Mouse (Mus musculus) neural tube, embryonic 13.5 days (tissue): ENCODE measurements around the gene Lrrc63. TPM values are rescaled to one million over a fixed set of nuclear protein-coding genes. Genes with fewer than 3 reads are reported as not detected.

Experiments used
- ATAC-seq: fragments of 200-750 bp; cut with Nextera tagmentation; 2 replicates; pipeline ENCODE4 v1.8.0; 2017; ENCODE audit warnings: low read depth, mild to moderate bottlenecking, moderate TSS enrichment, moderate library complexity
- H3K27ac ChIP-seq: fragments of 300-500 bp; sonication (generic); replicated peaks from 2 replicates; pipeline ENCODE4 v1.5.1; 2015; ENCODE audit warnings: moderate library complexity, mild to moderate bottlenecking, inconsistent platforms
- H3K27me3 ChIP-seq: fragments of 300-500 bp; sonication (generic); 2 replicates; pipeline ENCODE4 v1.6.1; 2015; ENCODE audit warnings: mild to moderate bottlenecking, inconsistent platforms
- H3K36me3 ChIP-seq: fragments of 300-500 bp; sonication (generic); 2 replicates; pipeline ENCODE4 v1.6.1; 2015; ENCODE audit warnings: mild to moderate bottlenecking, inconsistent platforms
- H3K4me1 ChIP-seq: fragments of 300-500 bp; sonication (generic); replicated peaks from 2 replicates; pipeline ENCODE4 v1.6.1; 2015; ENCODE audit warnings: inconsistent platforms
- H3K4me2 ChIP-seq: fragments of 300-500 bp; sonication (generic); 2 replicates; pipeline ENCODE4 v1.6.1; 2015; ENCODE audit warnings: inconsistent platforms, mild to moderate bottlenecking, moderate library complexity
- H3K4me3 ChIP-seq: fragments of 300-500 bp; sonication (generic); 2 replicates; pipeline ENCODE4 v1.5.1; 2015; ENCODE audit warnings: mild to moderate bottlenecking, inconsistent platforms
- H3K9ac ChIP-seq: fragments of 300-500 bp; sonication (generic); 2 replicates; pipeline ENCODE4 v1.6.1; 2015; ENCODE audit warnings: moderate library complexity, mild to moderate bottlenecking, inconsistent platforms
- H3K9me3 ChIP-seq: fragments of 300-500 bp; sonication (generic); 2 replicates; pipeline ENCODE4 v1.6.1; 2016; ENCODE audit warnings: inconsistent platforms
- WGBS: fragments of 180-500 bp; shearing (Covaris S2); methylation state at CpG from one replicate; pipeline ENCODE4 v1.1.7; 2015; 5-methylcytosine and 5-hydroxymethylcytosine counted together
- polyA plus RNA-seq: library from polyadenylated mRNA; unstranded; fragments of >200 nt; fragmentation: Nextera tagmentation; extraction: Ambion mirVana; gene quantifications from 2 replicates; pipeline ENCODE4 v1.2.1, GENCODE M21; 2015

Lrrc63 gene
- polyA plus RNA-seq, 1 experiment from 2014 or later: not detected

DNA sequence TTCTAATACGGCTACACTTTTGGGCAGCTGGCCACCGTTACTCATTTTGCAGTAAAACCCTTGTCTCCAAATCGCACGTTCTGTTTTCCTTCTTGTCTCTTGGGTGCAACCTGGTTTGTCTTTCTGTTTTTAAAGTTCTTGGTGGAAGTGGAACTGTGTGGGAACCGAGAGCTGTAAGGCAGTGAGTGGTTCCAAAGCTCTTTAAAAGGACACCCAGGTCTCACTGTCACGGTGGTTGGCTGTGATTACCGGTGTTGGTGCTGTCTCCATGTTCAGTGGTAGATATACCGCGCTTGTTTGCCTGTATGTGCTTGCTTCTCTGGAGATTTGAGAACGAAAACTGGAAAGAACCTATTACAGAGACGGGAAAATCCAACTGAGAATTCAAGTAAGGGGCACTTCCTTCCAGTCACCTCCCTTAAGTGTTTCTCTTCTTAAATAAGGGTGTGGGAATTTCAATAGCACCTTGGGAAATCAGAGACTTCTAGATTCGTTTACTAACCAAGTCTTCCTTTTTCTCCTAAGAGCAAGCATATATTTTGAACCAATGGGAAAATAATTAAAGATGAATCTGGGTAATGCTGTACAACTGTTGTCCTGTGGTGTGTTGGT, 749 bp upstream of the Lrrc63 start:
- Histone ChIP-seq H3K36me3 (no peaks in the 10 kb centered on the region), H3K9me3 (no peaks in the 10 kb centered on the region), H3K27ac (0 out of 2 replicates have a peak overlapping the region, but pooled peaks have one; percentile 13), H3K4me3 (peak overlapping the region; percentile 60), H3K4me2 (peak overlapping the region; percentile 87), H3K9ac (peak overlapping the region; percentile 70; the same call in 1 of the 2 replicates), H3K4me1 (peaks cover 12% of the 10 kb centered on the region), H3K27me3 (peaks cover 4% of the 10 kb centered on the region; the same call in 1 of the 2 replicates)
- no peak for ATAC-seq
- WGBS: 5% methylated on average over 12 of the region's 12 CpGs

DNA sequence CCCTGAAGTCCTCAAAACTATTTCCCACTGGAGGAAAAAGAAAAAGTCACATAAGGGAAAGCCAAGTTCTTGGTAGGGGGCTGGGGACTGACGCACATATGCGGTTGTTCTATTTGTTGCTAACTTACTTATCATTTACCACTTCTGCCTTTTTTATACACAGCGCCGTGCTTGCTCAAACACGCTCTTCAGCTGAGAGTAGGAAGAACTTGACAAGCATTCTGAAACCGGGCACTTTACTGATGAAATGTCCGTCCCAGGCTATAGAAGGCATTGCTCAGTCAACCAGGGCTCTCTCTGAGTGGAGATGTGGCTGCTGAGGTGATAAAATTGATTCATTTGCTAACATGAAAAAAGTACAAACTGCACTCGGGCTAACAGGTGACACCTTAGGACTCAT, 9.0 kb downstream of the Lrrc63 start:
- Histone ChIP-seq H3K36me3 (no peaks in the 10 kb centered on the region), H3K27me3 (no peaks in the 10 kb centered on the region), H3K4me2 (no peak overlapping the region), H3K27ac (no peak overlapping the region), H3K9ac (no peak overlapping the region), H3K4me3 (no peak overlapping the region), H3K4me1 (no peaks in the 10 kb centered on the region), H3K9me3 (no peaks in the 10 kb centered on the region)
- WGBS: 91% methylated on average over 8 of the region's 8 CpGs
- no peak for ATAC-seq

DNA sequence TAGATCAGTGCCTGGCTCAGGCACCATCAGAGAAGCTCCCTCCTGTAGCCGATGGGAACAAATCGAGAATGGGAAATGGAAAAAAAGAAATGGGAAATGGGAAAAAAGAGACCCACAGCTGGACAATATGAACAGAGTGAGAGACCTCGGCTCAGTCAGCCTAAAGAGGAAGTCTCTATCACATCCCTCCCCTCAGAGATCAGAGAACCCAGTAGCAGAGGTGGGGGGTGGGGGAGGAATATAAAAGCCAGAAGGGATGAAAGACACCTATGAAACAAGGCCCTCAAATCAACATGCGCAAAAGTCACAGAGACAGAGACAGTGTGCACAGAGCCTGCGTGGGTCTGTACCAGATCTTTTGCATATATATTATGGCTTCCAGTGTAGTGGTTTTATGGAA, 27.7 kb downstream of the Lrrc63 start:
- Histone ChIP-seq H3K9me3 (no peaks in the 10 kb centered on the region), H3K27me3 (no peaks in the 10 kb centered on the region), H3K36me3 (no peaks in the 10 kb centered on the region), H3K27ac (no peak overlapping the region), H3K4me1 (no peaks in the 10 kb centered on the region), H3K9ac (no peak overlapping the region), H3K4me3 (no peak overlapping the region), H3K4me2 (no peak overlapping the region)
- 89% methylated on average over 5 of the region's 5 CpGs for WGBS
- ATAC-seq: no peak

DNA sequence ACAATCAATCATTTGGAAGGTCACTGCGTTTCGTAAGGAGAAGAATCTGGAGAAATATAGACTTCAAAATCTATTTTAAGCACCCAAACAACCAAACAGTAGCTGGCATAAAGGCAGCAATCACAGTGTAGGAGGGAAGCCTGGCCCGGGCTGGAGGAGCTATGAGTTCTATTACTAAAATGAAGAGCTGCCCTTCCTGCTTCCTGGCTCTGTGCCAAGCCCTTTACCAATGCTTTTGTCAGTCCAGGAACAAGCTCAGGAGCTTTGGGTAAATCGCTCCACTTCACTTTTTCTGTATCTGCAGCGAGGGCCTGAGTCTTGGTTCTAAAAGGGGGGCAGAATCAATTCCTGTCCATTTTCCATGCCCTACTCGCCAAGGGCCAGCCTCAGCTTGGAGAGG, 52.7 kb downstream of the Lrrc63 start:
- 0 out of 2 replicates have a peak, but pooled peaks cover 3% of the 10 kb centered on the region for H3K4me1 ChIP-seq
- WGBS: 63% methylated on average over 6 of the region's 6 CpGs
- H3K9ac ChIP-seq: no peak overlapping the region
- H3K4me3 ChIP-seq: no peak overlapping the region
- no peak overlapping the region for H3K4me2 ChIP-seq
- H3K27me3 ChIP-seq: no peaks in the 10 kb centered on the region
- no peak for ATAC-seq
- H3K36me3 ChIP-seq: no peaks in the 10 kb centered on the region
- no peaks in the 10 kb centered on the region for H3K9me3 ChIP-seq
- H3K27ac ChIP-seq: no peak overlapping the region

DNA sequence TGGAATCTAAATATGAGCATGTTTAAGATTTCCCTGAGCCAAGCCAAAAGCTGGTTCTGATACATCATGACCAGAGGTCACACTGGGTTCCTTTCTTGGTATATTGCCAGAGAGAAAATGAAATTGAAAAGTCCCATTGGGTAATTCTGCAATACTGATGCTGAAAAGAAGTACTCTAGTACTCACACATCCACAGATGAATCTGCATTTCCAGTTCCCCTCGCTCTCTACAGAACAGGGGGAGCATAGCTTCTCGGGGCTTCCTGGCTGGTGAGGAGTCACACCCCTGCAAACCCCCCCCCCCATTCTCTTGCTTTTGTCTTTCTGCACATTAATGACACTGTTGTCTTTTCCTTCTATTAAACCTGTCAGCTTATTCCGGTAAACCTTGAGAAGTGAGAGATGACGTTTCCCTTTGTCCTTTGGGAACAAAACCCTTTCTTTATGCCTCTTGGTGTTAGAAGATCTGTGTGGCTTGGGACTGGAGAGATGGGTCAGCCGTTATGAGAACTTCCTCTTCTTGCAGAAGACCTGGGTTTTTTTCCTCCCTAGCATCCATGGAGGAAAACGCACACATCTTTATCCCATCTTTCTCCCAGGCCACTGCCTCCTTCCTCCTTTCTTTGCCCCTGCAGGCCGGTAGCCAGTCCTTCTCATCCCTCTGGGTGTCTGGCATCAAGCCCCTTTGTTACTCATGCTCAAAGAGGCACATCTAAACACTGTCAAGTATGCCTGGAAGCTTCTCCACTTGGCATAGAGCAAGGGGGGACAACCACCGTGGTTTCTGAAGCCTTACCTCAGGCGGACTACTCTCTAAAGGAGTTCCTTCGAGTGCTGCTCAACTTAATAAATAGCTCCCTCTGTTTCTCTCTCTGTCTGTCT, 55.1 kb downstream of the Lrrc63 start:
- no peak overlapping the region for H3K4me2 ChIP-seq
- WGBS: 81% methylated on average over 10 of the region's 10 CpGs
- 0 out of 2 replicates have a peak, but pooled peaks cover 3% of the 10 kb centered on the region for H3K4me1 ChIP-seq
- H3K4me3 ChIP-seq: no peak overlapping the region
- H3K9ac ChIP-seq: no peak overlapping the region
- no peak overlapping the region for H3K27ac ChIP-seq
- ATAC-seq: no peak
- no peaks in the 10 kb centered on the region for H3K9me3 ChIP-seq
- H3K27me3 ChIP-seq: no peaks in the 10 kb centered on the region
- H3K36me3 ChIP-seq: no peaks in the 10 kb centered on the region

DNA sequence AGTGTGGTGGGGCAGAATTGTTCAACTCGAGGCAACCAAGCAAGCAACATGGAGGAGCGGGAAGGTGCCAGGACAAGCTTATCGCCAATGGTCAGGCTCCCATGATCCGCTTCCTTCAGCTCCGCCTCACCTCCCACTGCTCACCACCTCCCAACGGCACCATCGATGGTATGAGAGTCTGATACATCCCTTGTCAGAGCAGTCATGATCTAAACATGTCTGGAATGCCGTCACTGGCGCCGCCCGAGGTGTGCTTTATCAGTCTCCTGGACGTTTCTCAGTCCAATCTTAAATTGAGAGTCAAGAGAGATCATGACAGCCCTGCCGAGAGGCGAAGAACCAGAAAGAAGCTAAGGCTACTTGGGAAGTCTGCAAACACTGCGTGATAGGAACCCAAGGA, 59.6 kb downstream of the Lrrc63 start:
- Histone ChIP-seq H3K4me2 (no peak overlapping the region), H3K9ac (no peak overlapping the region), H3K4me1 (no peaks in the 10 kb centered on the region), H3K4me3 (no peak overlapping the region), H3K9me3 (no peaks in the 10 kb centered on the region), H3K27ac (no peak overlapping the region), H3K27me3 (no peaks in the 10 kb centered on the region), H3K36me3 (no peaks in the 10 kb centered on the region)
- 93% methylated on average over 15 of the region's 15 CpGs for WGBS
- no peak for ATAC-seq

DNA sequence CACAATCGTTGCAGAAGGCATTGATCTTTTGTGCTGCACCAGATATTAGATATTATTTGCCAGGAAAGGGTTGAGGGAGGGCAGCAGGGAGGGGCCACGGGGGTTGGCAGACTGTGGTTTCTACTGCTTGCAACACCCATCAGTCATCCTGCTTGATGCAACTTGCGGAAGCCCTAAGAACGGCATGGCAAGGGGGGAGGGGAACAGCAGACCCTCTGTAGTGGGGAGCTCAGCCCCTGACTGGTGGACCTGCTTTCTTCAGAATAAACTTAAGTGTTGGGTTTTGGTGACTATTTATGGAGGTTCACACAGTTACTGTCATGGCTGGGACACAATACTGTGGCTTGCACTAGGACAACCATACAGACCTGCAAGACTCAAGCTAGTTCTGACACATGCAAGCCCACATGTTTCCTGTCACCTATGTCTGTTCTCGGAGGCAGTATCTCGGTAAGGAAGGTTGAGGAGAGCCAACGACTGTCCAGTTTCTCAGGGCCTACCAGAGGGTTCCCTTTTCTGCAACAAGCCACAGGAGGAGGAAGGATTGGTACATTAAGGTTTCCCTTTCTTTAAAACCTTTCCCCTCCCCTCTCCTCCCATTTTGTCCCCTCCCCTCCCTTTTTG, 61.2 kb downstream of the Lrrc63 start:
- Histone ChIP-seq H3K4me2 (no peak overlapping the region), H3K27me3 (no peaks in the 10 kb centered on the region), H3K4me3 (no peak overlapping the region), H3K9me3 (no peaks in the 10 kb centered on the region), H3K4me1 (no peaks in the 10 kb centered on the region), H3K27ac (no peak overlapping the region), H3K9ac (no peak overlapping the region), H3K36me3 (no peaks in the 10 kb centered on the region)
- WGBS: 74% methylated on average over 7 of the region's 7 CpGs
- ATAC-seq: no peak

DNA sequence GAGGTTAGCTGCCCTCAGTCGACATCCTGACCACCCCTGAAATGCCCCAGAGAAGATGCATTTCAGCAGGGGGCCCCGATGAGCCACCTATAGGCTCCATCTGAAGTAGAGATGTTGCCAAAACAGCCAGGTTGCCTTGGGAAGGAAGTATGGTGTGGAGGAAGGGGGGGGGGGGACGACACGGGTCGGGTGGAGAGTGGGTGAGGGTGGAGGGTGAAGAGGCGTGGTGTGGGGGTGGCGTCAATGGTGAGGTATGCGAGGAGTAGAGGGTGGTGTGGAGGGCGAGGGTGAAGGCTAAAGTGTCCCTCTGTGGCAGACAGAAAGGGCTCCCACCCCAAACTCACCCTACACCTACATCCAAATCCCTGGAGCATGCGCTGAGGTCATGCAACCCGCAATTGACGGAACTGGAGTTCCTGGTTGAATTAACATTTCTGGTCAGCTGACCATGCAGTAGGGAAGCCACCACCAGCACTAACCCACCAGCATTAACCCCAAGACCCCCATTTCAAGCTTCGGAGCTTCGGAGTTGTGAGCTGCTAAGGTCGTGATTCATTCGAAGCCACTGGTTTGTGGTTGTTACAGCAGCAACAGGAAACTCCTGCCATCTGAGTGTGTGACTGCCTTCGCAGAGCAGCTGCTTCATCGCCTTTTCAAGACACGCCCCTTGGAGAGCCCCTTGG, 62.1 kb downstream of the Lrrc63 start:
- Histone ChIP-seq H3K27ac (no peak overlapping the region), H3K9ac (no peak overlapping the region), H3K4me1 (no peaks in the 10 kb centered on the region), H3K4me2 (no peak overlapping the region), H3K9me3 (no peaks in the 10 kb centered on the region), H3K4me3 (no peak overlapping the region), H3K27me3 (no peaks in the 10 kb centered on the region), H3K36me3 (no peaks in the 10 kb centered on the region)
- ATAC-seq: no peak
- WGBS: 90% methylated on average over 19 of the region's 19 CpGs

DNA sequence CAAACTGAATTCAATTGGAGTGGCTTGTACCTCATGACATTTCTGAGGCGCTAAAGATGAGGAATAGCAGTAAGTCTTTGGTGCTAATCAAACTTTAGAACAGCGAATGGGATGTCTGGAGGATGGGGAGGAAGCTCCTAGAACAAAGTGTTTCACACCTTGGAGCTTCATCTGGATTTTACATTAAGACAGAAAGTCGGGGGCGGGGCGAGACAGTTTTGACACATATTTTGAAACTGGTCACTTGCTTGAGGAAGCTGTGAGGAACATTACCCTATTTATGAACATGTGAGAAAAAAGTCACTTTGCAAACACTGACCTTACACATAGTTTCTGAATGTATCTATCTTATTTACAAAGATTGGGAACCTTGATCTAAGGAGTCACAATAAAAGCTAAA, 65.5 kb downstream of the Lrrc63 start:
- ATAC-seq: no peak
- no peak overlapping the region for H3K9ac ChIP-seq
- H3K9me3 ChIP-seq: no peaks in the 10 kb centered on the region
- H3K4me2 ChIP-seq: no peak overlapping the region
- no peak overlapping the region for H3K27ac ChIP-seq
- no peak overlapping the region for H3K4me3 ChIP-seq
- whole genome bisulfite sequencing: 93% methylated on average over 5 of the region's 5 CpGs
- H3K4me1 ChIP-seq: no peaks in the 10 kb centered on the region
- no peaks in the 10 kb centered on the region for H3K36me3 ChIP-seq
- H3K27me3 ChIP-seq: no peaks in the 10 kb centered on the region

DNA sequence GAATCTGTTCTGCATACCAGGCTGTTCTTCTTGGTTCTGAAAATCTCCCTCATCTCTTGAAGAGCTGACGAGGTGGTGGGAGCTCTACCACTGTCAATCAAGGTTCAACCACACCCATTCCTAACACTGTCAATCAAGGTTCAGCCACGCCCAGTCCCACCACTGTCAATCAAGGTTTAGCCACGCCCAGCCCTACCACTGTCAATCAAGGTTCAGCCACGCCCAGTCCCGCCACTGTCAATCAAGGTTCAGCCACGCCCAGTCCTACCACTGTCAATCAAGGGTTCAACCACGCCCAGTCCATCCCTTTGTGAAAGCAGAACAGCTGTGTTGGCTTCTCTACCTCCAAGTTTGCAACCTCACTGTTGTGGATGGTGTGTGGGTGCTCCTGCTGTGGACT, 66.2 kb downstream of the Lrrc63 start:
- Histone ChIP-seq H3K4me1 (no peaks in the 10 kb centered on the region), H3K9ac (no peak overlapping the region), H3K36me3 (no peaks in the 10 kb centered on the region), H3K27ac (no peak overlapping the region), H3K9me3 (no peaks in the 10 kb centered on the region), H3K4me2 (no peak overlapping the region), H3K27me3 (no peaks in the 10 kb centered on the region), H3K4me3 (no peak overlapping the region)
- no peak for ATAC-seq
- WGBS: 75% methylated on average over 7 of the region's 7 CpGs

DNA sequence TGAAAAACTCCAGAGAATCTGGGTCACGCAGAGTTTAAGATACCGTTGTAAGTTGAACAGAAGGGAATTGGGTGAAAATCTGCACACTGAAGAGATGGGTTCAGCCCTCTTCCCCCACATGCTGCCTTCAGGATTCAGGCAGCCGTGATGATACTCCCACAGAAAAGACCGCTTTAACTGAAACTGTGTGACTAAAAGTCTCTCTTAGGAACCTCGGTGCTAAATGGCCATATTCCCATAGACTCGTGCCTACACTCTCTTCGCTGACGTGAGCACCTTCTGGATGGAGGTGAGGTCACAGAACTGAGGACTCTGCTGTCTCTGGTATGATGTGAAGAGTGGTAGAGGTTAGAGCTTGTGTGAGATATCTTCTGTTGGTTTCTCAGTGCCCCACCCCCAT, 66.7 kb downstream of the Lrrc63 start:
- Histone ChIP-seq H3K27me3 (no peaks in the 10 kb centered on the region), H3K9ac (no peak overlapping the region), H3K9me3 (no peaks in the 10 kb centered on the region), H3K36me3 (no peaks in the 10 kb centered on the region), H3K4me3 (no peak overlapping the region), H3K27ac (no peak overlapping the region), H3K4me1 (no peaks in the 10 kb centered on the region), H3K4me2 (no peak overlapping the region)
- WGBS: 88% methylated on average over 8 of the region's 8 CpGs
- ATAC-seq: no peak

GRCm38 (mm10) chr14:75060562-75060961, 70.1 kb downstream of the Lrrc63 start:
- no peak for ATAC-seq
- H3K36me3 ChIP-seq: no peaks in the 10 kb centered on the region
- no peak overlapping the region for H3K4me2 ChIP-seq
- no peaks in the 10 kb centered on the region for H3K9me3 ChIP-seq
- H3K4me3 ChIP-seq: no peak overlapping the region
- H3K4me1 ChIP-seq: no peaks in the 10 kb centered on the region
- H3K27me3 ChIP-seq: no peaks in the 10 kb centered on the region
- no peak overlapping the region for H3K27ac ChIP-seq
- no peak overlapping the region for H3K9ac ChIP-seq
- 47% methylated on average over 8 of the region's 8 CpGs for WGBS
